Mouse (Mus musculus) kidney, embryonic 15.5 days (tissue): Measurements from ENCODE around the gene Sytl3. TPM values are rescaled to one million over a fixed set of nuclear protein-coding genes. Genes with fewer than 3 reads are reported as not detected.

Source experiments
- ATAC-seq: fragments of 200-750 bp; cut with Nextera tagmentation; replicated peaks from 2 replicates; pipeline ENCODE4 v1.8.0; 2017; ENCODE audit warnings: moderate TSS enrichment; ENCODE audit not compliant: low FRiP score
- H3K27ac ChIP-seq: fragments of 300-500 bp; sonication (generic); 2 replicates; pipeline ENCODE4 v1.5.1; 2015; ENCODE audit warnings: mild to moderate bottlenecking, inconsistent platforms
- H3K27me3 ChIP-seq: fragments of 300-500 bp; sonication (generic); 2 replicates; pipeline ENCODE4 v1.6.1; 2015; ENCODE audit warnings: inconsistent platforms
- H3K36me3 ChIP-seq: fragments of 300-500 bp; sonication (generic); 2 replicates; pipeline ENCODE4 v1.6.1; 2015; ENCODE audit warnings: inconsistent platforms
- H3K4me1 ChIP-seq: fragments of 300-500 bp; sonication (generic); 2 replicates; pipeline ENCODE4 v1.6.1; 2015; ENCODE audit warnings: inconsistent platforms
- H3K4me2 ChIP-seq: fragments of 300-500 bp; sonication (generic); 2 replicates; pipeline ENCODE4 v1.6.1; 2015; ENCODE audit warnings: moderate library complexity, mild to moderate bottlenecking, inconsistent platforms
- H3K4me3 ChIP-seq: fragments of 300-500 bp; sonication (generic); replicated peaks from 2 replicates; pipeline ENCODE4 v1.5.1; 2015; ENCODE audit warnings: mild to moderate bottlenecking, inconsistent platforms
- H3K9ac ChIP-seq: fragments of 300-500 bp; sonication (generic); 2 replicates; pipeline ENCODE4 v1.6.1; 2015; ENCODE audit warnings: mild to moderate bottlenecking, inconsistent platforms
- H3K9me3 ChIP-seq: fragments of 300-500 bp; sonication (generic); replicated peaks from 2 replicates; pipeline ENCODE4 v1.6.1; 2016; ENCODE audit warnings: inconsistent platforms
- WGBS: fragments of 180-500 bp; shearing (Covaris S2); methylation state at CpG from one replicate; pipeline ENCODE4 v1.1.7; 2015; ENCODE audit warnings: mixed read lengths; 5-methylcytosine and 5-hydroxymethylcytosine counted together
- polyA plus RNA-seq: library from polyadenylated mRNA; unstranded; fragments of >200 nt; fragmentation: Nextera tagmentation; extraction: Ambion mirVana; gene quantifications from 2 replicates; pipeline ENCODE4 v1.2.1, GENCODE M21; 2015

Sytl3 gene
- polyA plus RNA-seq, 1 experiment from 2014 or later: 1.2 TPM

GRCm38 (mm10) chr17:6779632-6780031 is 120.7 kb downstream of the Sytl3 start:
- Histone ChIP-seq H3K4me2 (peak overlapping the region; percentile 65), H3K27ac (peak overlapping the region; percentile 80), H3K9me3 (no peaks in the 10 kb centered on the region), H3K4me3 (peak overlapping the region; percentile 81), H3K27me3 (peaks cover 15% of the 10 kb centered on the region; the same call in 1 of the 2 replicates), H3K9ac (peak overlapping the region; percentile 33; the same call in 1 of the 2 replicates), H3K36me3 (no peaks in the 10 kb centered on the region), H3K4me1 (peaks cover 71% of the 10 kb centered on the region)
- ATAC-seq: no peak
- WGBS: 16% methylated on average over 7 of the region's 7 CpGs

DNA sequence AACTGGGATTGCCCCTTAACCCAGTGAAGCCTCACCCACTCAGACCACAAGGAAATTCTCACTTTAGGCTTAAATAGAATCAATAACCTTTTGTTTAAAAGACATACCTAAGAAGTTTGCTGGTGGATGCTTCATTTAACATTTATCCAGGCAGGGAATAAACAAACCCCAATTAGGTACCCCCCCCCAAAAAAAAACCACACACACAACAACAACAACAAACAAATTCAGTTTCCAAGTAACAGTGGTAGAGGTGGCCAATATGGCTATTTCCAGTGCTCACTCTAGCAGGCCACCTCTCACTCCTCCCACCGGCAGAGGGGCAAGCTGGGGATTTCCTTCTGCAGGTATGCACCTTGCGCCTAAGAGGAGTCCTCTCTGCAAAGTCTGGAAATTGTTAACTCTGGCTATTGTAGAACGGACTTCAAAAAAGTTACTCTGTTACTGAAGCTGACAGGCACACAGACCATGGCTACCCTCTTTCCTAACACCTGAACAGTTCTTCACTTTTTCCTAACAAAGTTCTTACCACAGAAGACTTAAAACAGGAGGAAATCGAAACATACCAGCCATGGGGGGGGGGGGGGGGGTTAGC is 121.7 kb downstream of the Sytl3 start:
- ATAC-seq: no peak
- Histone ChIP-seq H3K4me2 (peak overlapping the region; percentile 65), H3K36me3 (no peaks in the 10 kb centered on the region), H3K27me3 (peaks cover 15% of the 10 kb centered on the region; the same call in 1 of the 2 replicates), H3K4me1 (peaks cover 62% of the 10 kb centered on the region), H3K9ac (peak overlapping the region; percentile 19; the same call in 1 of the 2 replicates), H3K4me3 (peak overlapping the region; percentile 81), H3K27ac (peak overlapping the region; percentile 80; the same call in 1 of the 2 replicates), H3K9me3 (no peaks in the 10 kb centered on the region)
- 38% methylated on average over 4 of the region's 4 CpGs for WGBS

DNA sequence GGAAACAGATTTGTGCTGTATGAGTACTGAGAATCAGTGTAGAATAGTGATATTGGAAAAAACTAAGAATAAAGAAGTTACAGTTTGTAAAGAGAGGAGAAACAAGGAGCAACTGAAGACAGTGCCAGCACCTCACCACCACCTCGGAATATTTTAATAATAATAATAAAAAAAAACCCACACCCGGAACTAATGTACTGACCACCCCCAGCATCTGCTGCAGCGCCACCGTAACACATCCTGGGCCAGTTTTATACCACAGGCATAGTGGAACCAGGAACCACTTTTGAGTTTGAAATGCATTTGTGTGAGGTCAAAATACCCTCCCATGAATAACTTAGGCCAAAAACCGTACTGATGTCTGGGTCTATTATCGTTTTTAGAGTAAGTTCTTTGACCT is 122.4 kb downstream of the Sytl3 start:
- Histone ChIP-seq H3K4me2 (peak overlapping the region; percentile 65), H3K9ac (peak overlapping the region; percentile 82; the same call in 1 of the 2 replicates), H3K4me3 (peak overlapping the region; percentile 81), H3K27me3 (peaks cover 15% of the 10 kb centered on the region; the same call in 1 of the 2 replicates), H3K4me1 (peaks cover 56% of the 10 kb centered on the region), H3K9me3 (no peaks in the 10 kb centered on the region), H3K36me3 (no peaks in the 10 kb centered on the region), H3K27ac (0 out of 2 replicates have a peak overlapping the region, but pooled peaks have one; percentile 35)
- 47% methylated on average over 6 of the region's 6 CpGs for WGBS
- ATAC-seq: no peak

- H3K4me2 ChIP-seq: peak overlapping the region; percentile 65
- H3K9me3 ChIP-seq: no peaks in the 10 kb centered on the region
- peak overlapping the region; percentile 82 for H3K9ac ChIP-seq
- no peaks in the 10 kb centered on the region for H3K36me3 ChIP-seq
- peak overlapping the region; percentile 97 for H3K27ac ChIP-seq
- ATAC-seq: peak; percentile 1; the same call in 1 of the 2 replicates
- peaks cover 48% of the 10 kb centered on the region for H3K4me1 ChIP-seq
- peak overlapping the region; percentile 81 for H3K4me3 ChIP-seq
- H3K27me3 ChIP-seq: peaks cover 15% of the 10 kb centered on the region; the same call in 1 of the 2 replicates
- under 1% methylated on average over 21 of the region's 21 CpGs for WGBS
These were observed 123.2 kb downstream of the Sytl3 start for GRCm38 (mm10) chr17:6782033-6782526.

GRCm38 (mm10) chr17:6782611-6783005 is 123.7 kb downstream of the Sytl3 start, which contains the start of gene Ezr:
Gene Ezr (minus strand): TSS chr17:6782784.
- Histone ChIP-seq H3K27ac (peak within 1 kb of the TSS; percentile 97), H3K4me3 (peak within 1 kb of the TSS; percentile 81), H3K9me3 (no peaks in the 10 kb centered on the region), H3K4me1 (peaks cover 44% of the 10 kb centered on the region), H3K36me3 (no peaks in the 10 kb centered on the region), H3K27me3 (peaks cover 15% of the 10 kb centered on the region; the same call in 1 of the 2 replicates), H3K9ac (peak within 1 kb of the TSS; percentile 82), H3K4me2 (peak within 1 kb of the TSS; percentile 65)
- under 1% methylated on average over 52 of the region's 52 CpGs for WGBS
- ATAC-seq: peak; percentile 85

- peak overlapping the region; percentile 97 for H3K27ac ChIP-seq
- under 1% methylated on average over 57 of the region's 58 CpGs for WGBS
- H3K36me3 ChIP-seq: no peaks in the 10 kb centered on the region
- no peaks in the 10 kb centered on the region for H3K9me3 ChIP-seq
- peak overlapping the region; percentile 82 for H3K9ac ChIP-seq
- H3K4me3 ChIP-seq: peak overlapping the region; percentile 81
- peaks cover 15% of the 10 kb centered on the region; the same call in 1 of the 2 replicates for H3K27me3 ChIP-seq
- ATAC-seq: peak; percentile 60
- H3K4me1 ChIP-seq: peaks cover 39% of the 10 kb centered on the region
- H3K4me2 ChIP-seq: peak overlapping the region; percentile 65
These were observed 124.2 kb downstream of the Sytl3 start for GRCm38 (mm10) chr17:6783006-6783661.

DNA sequence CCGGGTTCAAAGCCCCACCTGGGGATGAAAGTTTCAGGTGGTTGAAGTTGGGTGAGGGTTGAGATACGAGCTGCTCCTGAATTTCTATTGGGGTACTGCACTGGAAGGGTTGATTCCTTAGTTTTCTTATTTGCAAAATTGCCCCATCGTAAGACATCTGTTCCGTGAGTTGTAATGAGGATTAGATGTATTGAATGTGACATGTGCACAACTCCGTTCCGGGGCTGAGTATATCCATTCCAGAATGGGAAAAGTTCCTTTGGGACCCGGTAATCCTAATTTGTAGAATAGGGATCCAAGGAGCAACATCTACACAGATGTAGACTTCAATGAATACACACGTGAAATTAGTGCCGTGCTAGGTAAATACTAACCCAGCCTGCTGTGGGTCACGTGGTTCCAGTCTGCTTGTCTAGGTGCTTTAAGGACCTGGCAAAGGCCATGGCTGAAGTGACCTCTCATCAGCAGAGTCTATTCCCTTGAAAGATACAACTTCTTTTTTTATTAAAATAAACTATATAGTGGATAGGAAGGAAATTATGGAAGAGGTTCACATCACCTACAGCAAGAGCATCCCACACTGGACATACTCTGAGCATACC is 125.0 kb downstream of the Sytl3 start:
- WGBS: 56% methylated on average over 10 of the region's 10 CpGs

DNA sequence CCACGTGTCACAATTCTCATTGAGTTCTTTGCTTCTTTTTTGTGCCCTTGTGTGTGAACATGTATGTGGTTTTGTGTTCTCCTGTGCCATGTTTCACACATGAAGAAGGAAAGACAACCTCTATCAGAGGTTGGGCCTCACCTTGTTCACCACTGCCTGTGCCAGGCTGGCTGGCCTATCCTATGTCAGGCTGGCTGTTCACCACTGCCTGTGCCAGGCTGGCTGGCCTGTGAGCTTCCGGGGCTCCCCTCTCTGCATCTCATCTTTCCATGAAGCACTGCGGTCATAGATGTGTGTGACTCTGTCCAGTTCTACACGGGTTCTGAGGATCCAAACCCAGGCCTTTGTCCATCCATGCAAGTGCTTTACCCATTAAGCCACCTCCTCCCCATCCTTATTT is 128.3 kb downstream of the Sytl3 start:
- Histone ChIP-seq H3K9ac (no peak overlapping the region), H3K4me3 (no peak overlapping the region), H3K4me1 (peaks cover 10% of the 10 kb centered on the region), H3K27me3 (no peaks in the 10 kb centered on the region), H3K27ac (no peak overlapping the region), H3K36me3 (no peaks in the 10 kb centered on the region), H3K4me2 (no peak overlapping the region), H3K9me3 (no peaks in the 10 kb centered on the region)
- 93% methylated on average over 4 of the region's 4 CpGs for WGBS
- no peak for ATAC-seq

More for the DNA sequence above, 125.0 kb downstream of the Sytl3 start:
- H3K27ac ChIP-seq: peak overlapping the region; percentile 97
- H3K4me3 ChIP-seq: peak overlapping the region; percentile 81
- peak overlapping the region; percentile 65 for H3K4me2 ChIP-seq
- H3K36me3 ChIP-seq: no peaks in the 10 kb centered on the region
- peaks cover 15% of the 10 kb centered on the region; the same call in 1 of the 2 replicates for H3K27me3 ChIP-seq
- peaks cover 34% of the 10 kb centered on the region for H3K4me1 ChIP-seq
- H3K9me3 ChIP-seq: no peaks in the 10 kb centered on the region
- H3K9ac ChIP-seq: peak overlapping the region; percentile 82; the same call in 1 of the 2 replicates
- ATAC-seq: no peak

Other genes with a start within 250 kb of the Sytl3 start
- gene Dynlt1b, start 229.0 kb upstream of the Sytl3 start, polyA plus RNA-seq: 445 and 456 TPM in 2 replicates
- gene Dynlt1c, start 57.4 kb upstream of the Sytl3 start, polyA plus RNA-seq: 41.7 and 46.3 TPM in 2 replicates
- 234 and 259 TPM in 2 replicates for gene Dynlt1f, start 3.2 kb upstream of the Sytl3 start, polyA plus RNA-seq
- 182 and 184 TPM in 2 replicates for gene Ezr, start 123.7 kb downstream of the Sytl3 start, polyA plus RNA-seq